9 mouse cellular contexts compared by ENCODE assay signal in genomic region chr9:107936831-107937230, GRCm38 (mm10). TPM values are rescaled to one million over a fixed set of nuclear protein-coding genes. Genes with fewer than 3 reads are reported as not detected.
DNase-seq lines count a peak whose midpoint lies in the region; ATAC-seq and TF ChIP-seq lines count a peak whose summit lies in the region.
"Had no signal": no experiment of that assay in that cellular context is flagged by ENCODE, and none has a peak within 500 bp of the region (broad histone marks: within the 10 kb centered on the region; RNA-seq: fewer than 3 reads in every experiment).

No protein-coding gene starts in this region.

- H3K9ac ChIP-seq in lung, embryonic 15.5 days = no peak overlapping the region
- H3K9ac ChIP-seq in lung, postnatal 0 days (replicated peaks; ENCODE audit: low read depth) = no peak overlapping the region
- H3K9ac ChIP-seq in forebrain, embryonic 14.5 days (ENCODE audit: low read length) = peak overlapping the region; percentile 67
- H3K9ac ChIP-seq in limb, embryonic 14.5 days (ENCODE audit: low read depth, low read length, severe bottlenecking) = no peak overlapping the region
- no peak overlapping the region for H3K9ac ChIP-seq in stomach, embryonic 15.5 days

- TF ChIP-seq POLR2A in limb, embryonic 14.5 days (IDR thresholded peaks at IDR 0.05; ENCODE audit: borderline replicate concordance, extremely low read depth, insufficient read depth, insufficient read length) = no peak

- H3K9me3 ChIP-seq in lung, embryonic 15.5 days = no peaks in the 10 kb centered on the region
- no peaks in the 10 kb centered on the region for H3K9me3 ChIP-seq in lung, postnatal 0 days (ENCODE audit: low read length)
- no peaks in the 10 kb centered on the region for H3K9me3 ChIP-seq in forebrain, embryonic 14.5 days (replicated peaks; ENCODE audit: control insufficient read depth, low read length)
- no peaks in the 10 kb centered on the region for H3K9me3 ChIP-seq in limb, embryonic 14.5 days (ENCODE audit: control insufficient read depth, low read length)
- H3K9me3 ChIP-seq in stomach, embryonic 15.5 days = no peaks in the 10 kb centered on the region

- H3K36me3 ChIP-seq in lung, embryonic 15.5 days = no peaks in the 10 kb centered on the region
- no peaks in the 10 kb centered on the region for H3K36me3 ChIP-seq in lung, postnatal 0 days (ENCODE audit: insufficient read depth, low read length)
- H3K36me3 ChIP-seq in forebrain, embryonic 14.5 days (ENCODE audit: control insufficient read depth, insufficient read depth, low read length) = no peaks in the 10 kb centered on the region
- no peaks in the 10 kb centered on the region for H3K36me3 ChIP-seq in limb, embryonic 14.5 days (ENCODE audit: control insufficient read depth, insufficient read depth, low read length)
- no peaks in the 10 kb centered on the region for H3K36me3 ChIP-seq in stomach, embryonic 15.5 days

- DNase-seq in lung, postnatal 0 days (ENCODE audit: low spot score) = no peak
- no peak for DNase-seq in forebrain, embryonic 14.5 days (ENCODE audit: low spot score)
- no peak for DNase-seq in limb, embryonic 14.5 days (ENCODE audit: low spot score)
- no peak for DNase-seq in ovary, postnatal 10 days (ENCODE audit: low spot score)
- no peak for DNase-seq in urinary bladder, adult 18-20 months (ENCODE audit: low spot score in 2 of 2)
- DNase-seq: kidney, postnatal 36 days had no signal

- no peak for TF ChIP-seq EP300 in lung, postnatal 0 days (IDR thresholded peaks at IDR 0.05)

- peak overlapping the region; percentile 96 for H3K4me2 ChIP-seq in lung, embryonic 15.5 days
- H3K4me2 ChIP-seq in lung, postnatal 0 days (replicated peaks; ENCODE audit: low read depth, low read length) = no peak overlapping the region
- H3K4me2 ChIP-seq in forebrain, embryonic 14.5 days (ENCODE audit: low read length) = peak overlapping the region; percentile 86
- peak overlapping the region; percentile 97 for H3K4me2 ChIP-seq in limb, embryonic 14.5 days (replicated peaks; ENCODE audit: low read depth, low read length, severe bottlenecking)
- H3K4me2 ChIP-seq in stomach, embryonic 15.5 days = peak overlapping the region; percentile 92

- ATAC-seq in lung, embryonic 15.5 days (ENCODE audit: borderline replicate concordance, extremely low read depth, low FRiP score, low TSS enrichment) = no peak
- ATAC-seq in lung, postnatal 0 days = no peak
- no peak for ATAC-seq in forebrain, embryonic 14.5 days
- ATAC-seq in limb, embryonic 14.5 days (ENCODE audit: low FRiP score, low read depth) = no peak
- ATAC-seq in stomach, embryonic 15.5 days (ENCODE audit: insufficient read depth, low FRiP score, low read depth) = no peak

- no peak overlapping the region; the same call in 1 of the 2 replicates for H3K4me3 ChIP-seq in lung, embryonic 15.5 days
- no peak overlapping the region for H3K4me3 ChIP-seq in lung, postnatal 0 days (ENCODE audit: low read depth, low read length)
- peak overlapping the region; percentile 49 for H3K4me3 ChIP-seq in forebrain, embryonic 14.5 days (ENCODE audit: low read depth, low read length)
- H3K4me3 ChIP-seq in limb, embryonic 14.5 days (replicated peaks; ENCODE audit: low read length) = peak overlapping the region; percentile 57
- no peak overlapping the region for H3K4me3 ChIP-seq in stomach, embryonic 15.5 days (replicated peaks)

- H3K27me3 ChIP-seq in lung, embryonic 15.5 days = peaks cover 32% of the 10 kb centered on the region
- peaks cover 6% of the 10 kb centered on the region; the same call in 1 of the 2 replicates for H3K27me3 ChIP-seq in lung, postnatal 0 days (replicated peaks; ENCODE audit: insufficient read depth, low read length)
- no peaks in the 10 kb centered on the region for H3K27me3 ChIP-seq in forebrain, embryonic 14.5 days (replicated peaks; ENCODE audit: control insufficient read depth, insufficient read depth, low read length)
- H3K27me3 ChIP-seq in limb, embryonic 14.5 days (ENCODE audit: control insufficient read depth, insufficient read depth, low read length) = no peaks in the 10 kb centered on the region
- peaks cover 24% of the 10 kb centered on the region for H3K27me3 ChIP-seq in stomach, embryonic 15.5 days (replicated peaks)

- peaks cover 15% of the 10 kb centered on the region for H3K4me1 ChIP-seq in lung, embryonic 15.5 days
- peaks cover 4% of the 10 kb centered on the region; the same call in 1 of the 2 replicates for H3K4me1 ChIP-seq in lung, postnatal 0 days (ENCODE audit: insufficient read depth, low read depth, low read length)
- H3K4me1 ChIP-seq in forebrain, embryonic 14.5 days (ENCODE audit: control insufficient read depth, insufficient read depth, low read length) = peaks cover 12% of the 10 kb centered on the region
- H3K4me1 ChIP-seq in limb, embryonic 14.5 days (ENCODE audit: control insufficient read depth, insufficient read depth, low read length) = peaks cover 11% of the 10 kb centered on the region
- H3K4me1 ChIP-seq in stomach, embryonic 15.5 days = peaks cover 16% of the 10 kb centered on the region

- H3K27ac ChIP-seq in lung, embryonic 15.5 days = no peak overlapping the region
- H3K27ac ChIP-seq in lung, postnatal 0 days (ENCODE audit: low read length) = no peak overlapping the region
- no peak overlapping the region for H3K27ac ChIP-seq in forebrain, embryonic 14.5 days (ENCODE audit: low read depth, low read length)
- no peak overlapping the region for H3K27ac ChIP-seq in limb, embryonic 14.5 days (replicated peaks; ENCODE audit: low read depth, low read length)
- H3K27ac ChIP-seq in stomach, embryonic 15.5 days = no peak overlapping the region
- H3K27ac ChIP-seq: macrophage had no signal

- no peak for TF ChIP-seq CTCF in lung, postnatal 0 days (IDR thresholded peaks at IDR 0.05)

- 17% methylated on average over 3 of the region's 3 CpGs for WGBS in lung, embryonic 15.5 days
- 33% methylated on average over 3 of the region's 3 CpGs for WGBS in lung, postnatal 0 days
- 0% methylated on average over 3 of the region's 3 CpGs for WGBS in forebrain, embryonic 14.5 days
- 9% methylated on average over 3 of the region's 3 CpGs for WGBS in limb, embryonic 14.5 days
- 27% methylated on average over 3 of the region's 3 CpGs for WGBS in stomach, embryonic 15.5 days

RNA-seq across cellular contexts. Expression of gene Camkv, which starts 1.4 kb away (rescaled TPM):
- polyA plus RNA-seq in lung, embryonic 15.5 days (2015; fragmentation: Nextera tagmentation; extraction: Ambion mirVana) = 2.8 and 3.1 TPM in 2 replicates
- 0.12 and 0.35 TPM in 2 replicates for polyA plus RNA-seq in lung, postnatal 0 days (2015; fragmentation: Nextera tagmentation; extraction: Ambion mirVana)
- polyA plus RNA-seq in forebrain, embryonic 14.5 days (2014; fragmentation: Nextera tagmentation; extraction: Ambion mirVana) = 25.1 and 40.8 TPM in 2 replicates
- polyA plus RNA-seq in limb, embryonic 14.5 days (2012; rRNA removed) = 14.2 and 16.7 TPM in 2 replicates
- polyA plus RNA-seq in limb, embryonic 14.5 days (2014; fragmentation: Nextera tagmentation; extraction: Ambion mirVana) = 3.5 and 4.5 TPM in 2 replicates
- polyA plus RNA-seq in stomach, embryonic 15.5 days (2015; fragmentation: Nextera tagmentation; extraction: Ambion mirVana) = 3.0 and 3.1 TPM in 2 replicates
- polyA plus RNA-seq: macrophage had no signal

RNA-seq across cellular contexts. Expression of gene Actl11, which starts 8.6 kb away (rescaled TPM):
- polyA plus RNA-seq in lung, embryonic 15.5 days (2015; fragmentation: Nextera tagmentation; extraction: Ambion mirVana) = not detected in 2 replicates
- polyA plus RNA-seq in lung, postnatal 0 days (2015; fragmentation: Nextera tagmentation; extraction: Ambion mirVana) = not detected in 2 replicates
- polyA plus RNA-seq in forebrain, embryonic 14.5 days (2014; fragmentation: Nextera tagmentation; extraction: Ambion mirVana) = not detected in 2 replicates
- polyA plus RNA-seq in limb, embryonic 14.5 days (2012; rRNA removed) = 0.03 TPM in 1 of 2 replicates, not detected in the other
- polyA plus RNA-seq in limb, embryonic 14.5 days (2014; fragmentation: Nextera tagmentation; extraction: Ambion mirVana) = not detected in 2 replicates
- polyA plus RNA-seq in stomach, embryonic 15.5 days (2015; fragmentation: Nextera tagmentation; extraction: Ambion mirVana) = not detected in 2 replicates
- polyA plus RNA-seq: macrophage had no signal

RNA-seq across cellular contexts. Expression of gene Traip, which starts 13.1 kb away (rescaled TPM):
- 26.8 and 31.5 TPM in 2 replicates for polyA plus RNA-seq in lung, embryonic 15.5 days (2015; fragmentation: Nextera tagmentation; extraction: Ambion mirVana)
- polyA plus RNA-seq in lung, postnatal 0 days (2015; fragmentation: Nextera tagmentation; extraction: Ambion mirVana) = 2.2 and 2.6 TPM in 2 replicates
- polyA plus RNA-seq in forebrain, embryonic 14.5 days (2014; fragmentation: Nextera tagmentation; extraction: Ambion mirVana) = 17.1 and 20.5 TPM in 2 replicates
- polyA plus RNA-seq in limb, embryonic 14.5 days (2012; rRNA removed) = 10.5 and 14.3 TPM in 2 replicates
- 18.6 and 22.5 TPM in 2 replicates for polyA plus RNA-seq in limb, embryonic 14.5 days (2014; fragmentation: Nextera tagmentation; extraction: Ambion mirVana)
- polyA plus RNA-seq in stomach, embryonic 15.5 days (2015; fragmentation: Nextera tagmentation; extraction: Ambion mirVana) = 17.2 and 18.3 TPM in 2 replicates

RNA-seq across cellular contexts. Expression of gene Mst1r, which starts 30.2 kb away (rescaled TPM):
- polyA plus RNA-seq in lung, embryonic 15.5 days (2015; fragmentation: Nextera tagmentation; extraction: Ambion mirVana) = 4.4 TPM in 2 replicates
- polyA plus RNA-seq in lung, postnatal 0 days (2015; fragmentation: Nextera tagmentation; extraction: Ambion mirVana) = 3.1 and 3.5 TPM in 2 replicates
- 0.23 and 1.2 TPM in 2 replicates for polyA plus RNA-seq in forebrain, embryonic 14.5 days (2014; fragmentation: Nextera tagmentation; extraction: Ambion mirVana)
- 14.1 and 21.9 TPM in 2 replicates for polyA plus RNA-seq in limb, embryonic 14.5 days (2012; rRNA removed)
- 1.4 and 2.3 TPM in 2 replicates for polyA plus RNA-seq in limb, embryonic 14.5 days (2014; fragmentation: Nextera tagmentation; extraction: Ambion mirVana)
- 10.8 TPM in 2 replicates for polyA plus RNA-seq in stomach, embryonic 15.5 days (2015; fragmentation: Nextera tagmentation; extraction: Ambion mirVana)
- polyA plus RNA-seq: macrophage had no signal

RNA-seq across cellular contexts. Expression of gene Uba7, which starts 38.5 kb away (rescaled TPM):
- polyA plus RNA-seq in lung, embryonic 15.5 days (2015; fragmentation: Nextera tagmentation; extraction: Ambion mirVana) = 22.3 and 22.8 TPM in 2 replicates
- 33.2 and 33.3 TPM in 2 replicates for polyA plus RNA-seq in lung, postnatal 0 days (2015; fragmentation: Nextera tagmentation; extraction: Ambion mirVana)
- polyA plus RNA-seq in forebrain, embryonic 14.5 days (2014; fragmentation: Nextera tagmentation; extraction: Ambion mirVana) = 3.1 and 4.7 TPM in 2 replicates
- 28.2 and 33.6 TPM in 2 replicates for polyA plus RNA-seq in limb, embryonic 14.5 days (2012; rRNA removed)
- 32.2 and 33.4 TPM in 2 replicates for polyA plus RNA-seq in limb, embryonic 14.5 days (2014; fragmentation: Nextera tagmentation; extraction: Ambion mirVana)
- 37.0 and 40.2 TPM in 2 replicates for polyA plus RNA-seq in stomach, embryonic 15.5 days (2015; fragmentation: Nextera tagmentation; extraction: Ambion mirVana)

Comparison
In these comparisons a context has a peak if more than half of its experiments do, and no peak if none do; other contexts are left out.
1. H3K4me3 ChIP-seq: peak in forebrain, embryonic 14.5 days (single experiment) and limb, embryonic 14.5 days (single experiment); none in lung, embryonic 15.5 days (single experiment), lung, postnatal 0 days (single experiment) and stomach, embryonic 15.5 days (single experiment).